Mouse (Mus musculus) lung, postnatal 10 days (tissue): Measurements from ENCODE around the gene Iqce.

Experiments
- DNase-seq: peaks from one replicate; pipeline ENCODE4 v3.0.0; 2021

Gene Iqce

GRCm38 (mm10) chr5:140660398-140660797 lies 41.8 kb downstream of the Iqce start:
- DNase-seq = no peak

- DNase-seq = no peak
Observed at GRCm38 (mm10) chr5:140659607-140660272, 42.4 kb downstream of the Iqce start.

GRCm38 (mm10) chr5:140654096-140654845 lies 47.9 kb downstream of the Iqce start:
- no peak for DNase-seq

- peak; percentile 74 for DNase-seq
Observed at GRCm38 (mm10) chr5:140652587-140652986, 49.6 kb downstream of the Iqce start.

- DNase-seq = peak; percentile 36
Observed at GRCm38 (mm10) chr5:140651231-140651630, 50.9 kb downstream of the Iqce start.

- no peak for DNase-seq
Observed at GRCm38 (mm10) chr5:140649881-140650414, 52.2 kb downstream of the Iqce start.

GRCm38 (mm10) chr5:140649101-140649667 lies 53.0 kb downstream of the Iqce start:
- peak; percentile 99 for DNase-seq

GRCm38 (mm10) chr5:140648519-140649100 lies 53.6 kb downstream of the Iqce start, which contains the start of gene Ttyh3:
TSS of gene Ttyh3 (minus strand) at chr5:140649031.
- DNase-seq = no peak

- DNase-seq = peak; percentile 74
Observed at GRCm38 (mm10) chr5:140647821-140648518, 54.2 kb downstream of the Iqce start.

- no peak for DNase-seq
Observed at GRCm38 (mm10) chr5:140647031-140647760, 55.0 kb downstream of the Iqce start.

- DNase-seq = no peak
Observed at GRCm38 (mm10) chr5:140646171-140646570, 56.0 kb downstream of the Iqce start.

GRCm38 (mm10) chr5:140645454-140645853 lies 56.7 kb downstream of the Iqce start:
- DNase-seq = no peak

- peak; percentile 85 for DNase-seq
Observed at GRCm38 (mm10) chr5:140644702-140645201, 57.4 kb downstream of the Iqce start.

GRCm38 (mm10) chr5:140644263-140644662 lies 57.9 kb downstream of the Iqce start:
- DNase-seq = peak; percentile 54

- peak; percentile 54 for DNase-seq
Observed at GRCm38 (mm10) chr5:140642076-140642475, 60.1 kb downstream of the Iqce start.

- DNase-seq = peak; percentile 75
Observed at GRCm38 (mm10) chr5:140641254-140641928, 60.8 kb downstream of the Iqce start.

- DNase-seq = no peak
Observed at GRCm38 (mm10) chr5:140640812-140641211, 61.4 kb downstream of the Iqce start.

GRCm38 (mm10) chr5:140639871-140640270 lies 62.3 kb downstream of the Iqce start:
- DNase-seq = peak; percentile 74

- DNase-seq = no peak
Observed at GRCm38 (mm10) chr5:140639312-140639711, 62.9 kb downstream of the Iqce start.

- DNase-seq = no peak
Observed at GRCm38 (mm10) chr5:140638484-140638883, 63.7 kb downstream of the Iqce start.

GRCm38 (mm10) chr5:140637989-140638388 lies 64.2 kb downstream of the Iqce start:
- no peak for DNase-seq
